Mouse (Mus musculus): ENCODE data around the gene Lrfn2. TPM values are rescaled to one million over a fixed set of nuclear protein-coding genes. Genes with fewer than 3 reads are reported as not detected.

Lrfn2 gene
- total and polyA plus RNA-seq, 3 experiments = not detected

- TF ChIP-seq NRF1 (IDR thresholded peaks at IDR 0.05; ENCODE audit: low read depth, low read length) = no peak
- TF ChIP-seq EP300 (IDR thresholded peaks at IDR 0.05; ENCODE audit: low read length) = no peak
- TF ChIP-seq CHD2 (IDR thresholded peaks at IDR 0.05; ENCODE audit: low read length) = no peak
- H3K9me3 ChIP-seq (replicated peaks; ENCODE audit: low read length) = peaks cover 96% of the 10 kb centered on the region
These were observed 132.9 kb downstream of the Lrfn2 start for GRCm38 (mm10) chr17:49065050-49065449.

GRCm38 (mm10) chr17:49066748-49067147 lies 134.6 kb downstream of the Lrfn2 start:
- H3K27me3 ChIP-seq (replicated peaks) = no peaks in the 10 kb centered on the region
- H3K9me3 ChIP-seq (replicated peaks; ENCODE audit: low read length) = peaks cover 97% of the 10 kb centered on the region
- H3K4me1 ChIP-seq (ENCODE audit: control insufficient read depth in 1 of 2, insufficient read depth in 2 of 2) = no peaks in the 10 kb centered on the region
- dilution Hi-C loops (cut with MboI; ENCODE audit: extremely low pct_ligation_motif_present, extremely low pct_unique_long_range_greater_than_20kb, low sequenced_read_pairs) = no loop called here
- H3K4me2 ChIP-seq (ENCODE audit: insufficient read depth, low read depth, poor library complexity, severe bottlenecking) = no peak overlapping the region
- no peak overlapping the region for H3K27ac ChIP-seq (ENCODE audit: insufficient read depth, low read depth)
- in situ Hi-C loops (cut with MboI; ENCODE audit: low pct_ligation_motif_present, low pct_unique_long_range_greater_than_20kb, low sequenced_read_pairs) = no loop called here
- no peak overlapping the region for H3K9ac ChIP-seq (ENCODE audit: insufficient read depth, low read depth)
- TF ChIP-seq ZC3H11A (IDR thresholded peaks at IDR 0.05; ENCODE audit: low read depth, low read length) (no peak), IRF4 (IDR thresholded peaks at IDR 0.05; ENCODE audit: low read depth, low read length) (no peak), KAT2A (IDR thresholded peaks at IDR 0.05; ENCODE audit: insufficient replicate concordance, low read length) (no peak), ZKSCAN1 (IDR thresholded peaks at IDR 0.05; ENCODE audit: borderline replicate concordance, low read depth, low read length) (no peak), PAX5 (IDR thresholded peaks at IDR 0.05; ENCODE audit: low read length) (no peak), RCOR1 (conservative IDR thresholded peaks at IDR 0.05; ENCODE audit: low read depth, low read length) (no peak), E2F4 (IDR thresholded peaks at IDR 0.05; ENCODE audit: insufficient replicate concordance, low read depth, low read length) (no peak), HCFC1 (IDR thresholded peaks at IDR 0.05; ENCODE audit: low read depth, low read length) (no peak)
- no peak overlapping the region for H3K4me3 ChIP-seq (replicated peaks in 1 of 3; ENCODE audit: low read depth in 2 of 3, low read length in 2 of 3, poor library complexity in 1 of 3)
- no peaks in the 10 kb centered on the region for H3K79me2 ChIP-seq (replicated peaks; ENCODE audit: control insufficient read depth, extremely low read depth, insufficient read depth, poor library complexity, severe bottlenecking)
- H3K36me3 ChIP-seq (replicated peaks in 1 of 2; ENCODE audit: control insufficient read depth in 1 of 2, insufficient read depth in 1 of 2, low read length in 1 of 2) = no peaks in the 10 kb centered on the region
- no peak for DNase-seq (ENCODE audit: extremely low read depth)

More at GRCm38 (mm10) chr17:49065050-49065449, 132.9 kb downstream of the Lrfn2 start:
- no peaks in the 10 kb centered on the region for H3K27me3 ChIP-seq (replicated peaks)
- in situ Hi-C loops (cut with MboI; ENCODE audit: low pct_ligation_motif_present, low pct_unique_long_range_greater_than_20kb, low sequenced_read_pairs) = no loop called here
- no peak for DNase-seq (ENCODE audit: extremely low read depth)
- H3K36me3 ChIP-seq (replicated peaks in 1 of 2; ENCODE audit: control insufficient read depth in 1 of 2, insufficient read depth in 1 of 2, low read length in 1 of 2) = no peaks in the 10 kb centered on the region
- H3K4me3 ChIP-seq (replicated peaks in 1 of 3; ENCODE audit: low read depth in 2 of 3, low read length in 2 of 3, poor library complexity in 1 of 3) = no peak overlapping the region
- no peaks in the 10 kb centered on the region for H3K4me1 ChIP-seq (ENCODE audit: control insufficient read depth in 1 of 2, insufficient read depth in 2 of 2)
- H3K4me2 ChIP-seq (ENCODE audit: insufficient read depth, low read depth, poor library complexity, severe bottlenecking) = no peak overlapping the region
- H3K9ac ChIP-seq (ENCODE audit: insufficient read depth, low read depth) = no peak overlapping the region
- no peak overlapping the region for H3K27ac ChIP-seq (ENCODE audit: insufficient read depth, low read depth)
- dilution Hi-C loops (cut with MboI; ENCODE audit: extremely low pct_ligation_motif_present, extremely low pct_unique_long_range_greater_than_20kb, low sequenced_read_pairs) = no loop called here
- H3K79me2 ChIP-seq (replicated peaks; ENCODE audit: control insufficient read depth, extremely low read depth, insufficient read depth, poor library complexity, severe bottlenecking) = no peaks in the 10 kb centered on the region

GRCm38 (mm10) chr17:49078168-49078567 lies 146.0 kb downstream of the Lrfn2 start:
- TF ChIP-seq NRF1 (IDR thresholded peaks at IDR 0.05; ENCODE audit: low read depth, low read length) = no peak
- no peaks in the 10 kb centered on the region for H3K36me3 ChIP-seq (replicated peaks in 1 of 2; ENCODE audit: control insufficient read depth in 1 of 2, insufficient read depth in 1 of 2, low read length in 1 of 2)
- H3K4me3 ChIP-seq (replicated peaks in 1 of 3; ENCODE audit: low read depth in 2 of 3, low read length in 2 of 3, poor library complexity in 1 of 3) = no peak overlapping the region
- no peak for DNase-seq (ENCODE audit: extremely low read depth)
- H3K4me2 ChIP-seq (ENCODE audit: insufficient read depth, low read depth, poor library complexity, severe bottlenecking) = no peak overlapping the region
- no peak overlapping the region for H3K9ac ChIP-seq (ENCODE audit: insufficient read depth, low read depth)
- peaks cover 81% of the 10 kb centered on the region for H3K9me3 ChIP-seq (replicated peaks; ENCODE audit: low read length)
- H3K4me1 ChIP-seq (ENCODE audit: control insufficient read depth in 1 of 2, insufficient read depth in 2 of 2) = no peaks in the 10 kb centered on the region
- no peaks in the 10 kb centered on the region for H3K27me3 ChIP-seq (replicated peaks)
- no peak overlapping the region for H3K27ac ChIP-seq (ENCODE audit: insufficient read depth, low read depth)
- dilution Hi-C loops (cut with MboI; ENCODE audit: extremely low pct_ligation_motif_present, extremely low pct_unique_long_range_greater_than_20kb, low sequenced_read_pairs) (no loop called here), in situ Hi-C loops (cut with MboI; ENCODE audit: low pct_ligation_motif_present, low pct_unique_long_range_greater_than_20kb, low sequenced_read_pairs) (no loop called here)
- H3K79me2 ChIP-seq (replicated peaks; ENCODE audit: control insufficient read depth, extremely low read depth, insufficient read depth, poor library complexity, severe bottlenecking) = no peaks in the 10 kb centered on the region
